Mouse (Mus musculus) cerebellum, adult 9-10 months (tissue): Measurements from ENCODE around the gene Tac1.
"Not testable (repeated sequence)": the region's sequence is repeated elsewhere in the genome, so short reads cannot be mapped to it uniquely, and the experiment has no call there.

ENCODE experiments used
- DNase-seq: peaks from one replicate; pipeline ENCODE4 v3.0.0; 2022

The Tac1 gene

GRCm38 (mm10) chr6:7554829-7555391, at the start of gene Tac1:
Gene Tac1, plus strand, starts transcription at chr6:7554879.
- DNase-seq, result no peak

- DNase-seq, result not testable (repeated sequence)
Measured at GRCm38 (mm10) chr6:7543511-7543910, 11.2 kb upstream of the Tac1 start.

GRCm38 (mm10) chr6:7555688-7556476, 1.2 kb downstream of the Tac1 start:
- DNase-seq, result no peak

- DNase-seq, result no peak
Measured at GRCm38 (mm10) chr6:7558164-7558563, 3.5 kb downstream of the Tac1 start.

GRCm38 (mm10) chr6:7562524-7562923, 7.8 kb downstream of the Tac1 start:
- no peak for DNase-seq

- DNase-seq, result no peak
Measured at GRCm38 (mm10) chr6:7564537-7564936, 9.9 kb downstream of the Tac1 start.

- DNase-seq, result no peak
Measured at GRCm38 (mm10) chr6:7571144-7571543, 16.5 kb downstream of the Tac1 start.

- DNase-seq, result no peak
Measured at GRCm38 (mm10) chr6:7578031-7578430, 23.4 kb downstream of the Tac1 start.

- DNase-seq, result no peak
Measured at GRCm38 (mm10) chr6:7594445-7594844, 39.8 kb downstream of the Tac1 start.

GRCm38 (mm10) chr6:7598416-7598815, 43.7 kb downstream of the Tac1 start:
- no peak for DNase-seq

GRCm38 (mm10) chr6:7600228-7600627, 45.5 kb downstream of the Tac1 start:
- DNase-seq, result no peak

GRCm38 (mm10) chr6:7601353-7602094, 46.8 kb downstream of the Tac1 start:
- DNase-seq, result no peak

GRCm38 (mm10) chr6:7613676-7614075, 59.0 kb downstream of the Tac1 start:
- not testable (repeated sequence) for DNase-seq
